Mouse (Mus musculus) cerebellum, postnatal 25 days (tissue): Measurements from ENCODE around the gene D630003M21Rik.

Experiments
- DNase-seq, 2 experiments: peaks; one replicate each; pipeline ENCODE4 v3.0.0; 2021; ENCODE audit warnings: mixed read lengths in 2 of 2

Gene D630003M21Rik

GRCm38 (mm10) chr2:158193611-158194336 lies 35.2 kb downstream of the D630003M21Rik start:
- DNase-seq: no peak

DNA sequence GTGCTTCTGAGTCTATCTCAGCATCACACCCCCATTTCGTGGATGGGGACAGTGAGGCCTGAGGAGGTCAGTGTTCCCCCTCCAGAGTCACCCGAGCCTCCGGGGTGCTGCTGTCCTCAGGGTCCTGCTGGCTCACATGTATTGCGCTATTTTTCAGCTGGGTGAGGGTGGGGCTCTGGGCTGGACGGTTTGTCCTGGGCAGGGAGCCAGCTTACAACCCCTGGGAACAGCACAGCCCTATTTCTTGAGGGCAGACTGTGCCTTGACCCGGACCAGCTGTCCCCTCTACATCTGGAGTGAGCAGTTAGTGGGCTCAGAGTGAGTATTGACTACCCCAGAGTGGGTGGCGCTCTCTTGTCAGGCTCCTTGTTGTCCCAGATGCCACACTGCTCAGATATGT lies 37.9 kb downstream of the D630003M21Rik start:
- DNase-seq: no peak

DNA sequence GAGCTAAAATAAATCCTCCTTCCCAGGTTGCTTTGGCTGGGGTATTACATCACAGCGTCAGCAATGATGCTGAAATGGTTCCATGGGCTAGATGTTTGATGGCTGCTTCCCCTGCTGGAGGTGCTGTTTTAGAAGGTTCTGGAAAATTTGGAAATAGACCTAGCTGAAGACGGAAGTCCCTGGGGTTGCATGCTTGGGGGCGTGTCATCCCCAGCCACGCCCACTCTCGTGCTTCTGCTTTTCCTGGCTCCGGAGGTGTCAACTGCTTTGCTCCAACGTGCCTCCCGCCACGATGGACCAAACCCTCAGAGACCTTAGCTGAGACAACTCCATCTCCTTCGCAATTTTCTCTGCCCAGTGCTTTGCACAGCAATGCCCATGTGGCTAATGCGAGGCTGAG lies 39.6 kb downstream of the D630003M21Rik start:
- DNase-seq: no peak

DNA sequence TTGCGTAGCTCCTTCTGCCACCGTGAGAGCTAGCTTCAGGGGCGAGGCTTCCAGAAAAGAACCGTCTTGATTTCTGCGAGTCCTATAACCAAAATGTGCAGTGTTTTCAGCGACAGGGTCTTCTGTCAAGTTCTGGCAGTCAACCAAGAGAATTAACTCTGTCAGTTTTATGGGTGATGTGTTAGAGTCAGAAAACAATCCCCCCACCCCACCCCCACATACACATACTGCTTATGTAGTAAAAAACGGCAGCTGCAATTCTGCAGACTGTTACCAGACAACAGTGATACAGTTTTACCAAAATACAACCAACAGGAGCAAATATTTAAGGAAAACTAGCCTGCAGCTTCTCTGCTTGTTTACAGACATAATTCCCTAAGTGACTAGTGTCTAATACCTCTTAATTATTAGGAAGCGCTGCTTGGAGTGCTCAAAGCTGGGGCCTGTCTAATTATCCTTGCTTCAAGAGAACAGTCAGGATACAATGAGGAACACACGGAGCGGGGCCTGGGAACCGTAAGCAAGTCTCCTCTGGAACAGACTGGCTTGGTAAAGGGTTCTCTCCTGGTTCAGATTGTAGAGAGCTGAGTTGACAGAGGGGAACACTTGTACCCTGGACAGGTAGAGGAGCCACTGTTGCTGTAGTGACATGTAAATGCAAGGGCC lies 42.7 kb downstream of the D630003M21Rik start:
- DNase-seq: no peak

DNA sequence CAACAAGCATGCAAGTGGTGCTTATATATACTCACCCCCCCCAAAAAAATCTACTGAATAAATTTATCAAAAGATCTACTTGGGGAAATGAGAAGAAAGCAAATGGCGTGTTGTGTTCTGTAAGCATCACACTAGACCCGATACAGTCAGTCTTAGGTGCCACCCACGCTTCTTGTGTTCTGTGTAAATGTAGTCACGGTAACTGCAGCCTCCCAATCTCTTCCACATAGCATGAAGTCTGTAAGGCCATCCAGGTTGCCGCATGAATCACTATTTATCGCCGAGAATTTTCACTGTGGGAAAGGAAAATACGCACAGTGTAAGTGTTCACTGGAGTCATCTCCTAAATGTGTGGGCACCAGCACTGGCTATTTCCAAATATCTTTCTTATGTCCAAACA lies 45.8 kb downstream of the D630003M21Rik start:
- DNase-seq: no peak

GRCm38 (mm10) chr2:158181932-158182331 lies 47.1 kb downstream of the D630003M21Rik start:
- DNase-seq: no peak

- DNase-seq: peak; percentile 51 to 66
Measured at GRCm38 (mm10) chr2:158180797-158181196, 48.2 kb downstream of the D630003M21Rik start.

GRCm38 (mm10) chr2:158179370-158180111 lies 49.5 kb downstream of the D630003M21Rik start:
- peak; percentile 53 to 63 for DNase-seq

- DNase-seq: peak; percentile 34 to 54
Measured at GRCm38 (mm10) chr2:158178696-158179369, 50.2 kb downstream of the D630003M21Rik start.

DNA sequence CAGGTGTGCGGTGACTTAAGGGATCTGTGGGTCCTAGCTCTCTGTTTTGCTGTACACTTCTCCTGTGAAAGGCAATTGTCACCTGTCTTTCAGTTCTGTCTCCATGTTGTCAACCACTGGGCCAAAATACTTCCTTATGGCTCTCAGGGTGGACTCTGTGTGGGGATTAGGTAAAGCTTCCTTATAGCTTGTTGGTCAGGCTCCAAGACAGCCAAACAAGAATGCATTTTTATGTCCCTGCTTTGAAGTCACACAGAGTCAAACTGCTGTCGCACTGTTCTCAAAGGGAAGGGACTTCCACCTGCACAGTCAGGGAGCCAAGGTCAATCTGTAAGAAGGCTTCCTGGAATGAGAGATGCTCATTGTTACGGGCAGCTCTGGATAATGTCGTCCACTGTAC lies 50.9 kb downstream of the D630003M21Rik start:
- DNase-seq: no peak

GRCm38 (mm10) chr2:158177574-158177973 lies 51.4 kb downstream of the D630003M21Rik start:
- DNase-seq: no peak

DNA sequence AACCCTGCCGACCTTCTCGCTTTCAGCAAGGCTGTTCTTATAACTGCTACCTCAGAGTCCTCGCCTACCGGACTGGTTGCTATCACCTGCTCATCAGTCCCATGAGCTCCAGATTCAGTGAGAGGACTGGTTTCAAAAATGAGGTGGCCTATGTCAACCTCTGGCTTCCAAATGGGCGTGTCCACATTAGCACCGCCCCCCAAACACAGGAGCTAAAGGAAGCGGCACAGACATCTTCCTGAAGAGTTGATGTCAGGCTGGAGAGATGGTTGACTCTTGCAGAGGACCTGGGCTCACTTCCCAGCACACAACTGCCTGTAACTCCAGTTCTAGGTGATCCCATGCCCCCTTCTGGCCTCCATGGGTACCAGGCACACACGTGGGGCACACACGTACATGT lies 52.3 kb downstream of the D630003M21Rik start:
- no peak for DNase-seq

- no peak for DNase-seq
Measured at GRCm38 (mm10) chr2:158175433-158175832, 53.6 kb downstream of the D630003M21Rik start.

DNA sequence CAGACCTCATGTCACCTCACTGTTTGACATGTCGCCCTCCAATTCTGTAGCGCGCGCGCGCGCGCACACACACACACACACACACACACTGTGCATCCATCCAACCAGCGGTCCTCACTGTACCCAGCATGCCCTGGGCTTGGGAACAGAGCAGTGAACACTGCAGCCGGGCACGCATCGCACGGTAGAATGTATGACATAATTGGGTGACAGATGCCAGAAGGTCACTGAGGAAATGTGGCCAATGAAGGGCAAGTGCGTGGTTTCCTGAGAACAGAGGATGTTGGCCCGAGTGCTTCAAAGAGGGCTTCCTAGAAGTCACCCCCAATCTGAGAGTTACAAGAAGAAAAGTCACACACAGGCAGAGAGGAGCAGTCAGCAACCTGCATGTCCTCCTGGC lies 54.1 kb downstream of the D630003M21Rik start:
- peak in 1 of 2 experiments; percentile 28 for DNase-seq

DNA sequence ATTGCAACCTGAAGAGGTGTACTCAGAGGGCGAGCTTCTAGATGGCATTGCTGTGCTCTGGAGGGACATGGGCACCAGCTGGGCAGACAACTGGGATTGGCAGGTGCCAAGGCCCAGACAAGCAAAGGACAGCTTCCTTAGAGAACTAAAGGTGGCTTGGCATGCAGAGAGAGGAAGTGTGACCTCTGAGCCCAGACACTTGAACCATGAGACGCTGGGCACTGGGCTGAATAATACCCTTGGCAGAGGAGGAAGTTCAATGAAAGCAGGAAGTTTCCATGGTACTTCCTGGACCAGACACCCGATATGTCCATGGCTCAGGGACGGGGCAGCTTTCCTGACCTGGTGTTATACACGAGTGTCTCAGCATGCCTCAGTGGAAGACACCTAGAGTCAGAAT lies 54.6 kb downstream of the D630003M21Rik start:
- no peak for DNase-seq

DNA sequence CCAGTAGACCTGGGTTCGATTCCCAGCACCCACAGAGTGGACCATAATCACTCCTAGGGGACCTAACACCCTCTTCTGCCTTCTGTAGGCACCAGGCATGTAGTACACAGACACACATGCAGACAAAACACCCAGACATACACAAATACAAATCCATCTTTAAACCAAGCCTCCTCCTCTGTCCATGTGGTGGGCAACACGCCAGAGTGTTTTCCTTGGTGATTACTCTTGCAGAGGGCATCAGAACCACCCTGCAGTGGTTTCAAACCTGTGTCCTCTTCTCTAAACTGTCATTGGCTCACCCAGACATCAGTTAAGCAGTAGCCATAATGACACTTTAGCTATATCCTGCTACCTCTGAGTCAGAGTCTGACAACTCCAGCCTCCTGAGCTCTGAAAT lies 58.6 kb downstream of the D630003M21Rik start:
- no peak for DNase-seq

DNA sequence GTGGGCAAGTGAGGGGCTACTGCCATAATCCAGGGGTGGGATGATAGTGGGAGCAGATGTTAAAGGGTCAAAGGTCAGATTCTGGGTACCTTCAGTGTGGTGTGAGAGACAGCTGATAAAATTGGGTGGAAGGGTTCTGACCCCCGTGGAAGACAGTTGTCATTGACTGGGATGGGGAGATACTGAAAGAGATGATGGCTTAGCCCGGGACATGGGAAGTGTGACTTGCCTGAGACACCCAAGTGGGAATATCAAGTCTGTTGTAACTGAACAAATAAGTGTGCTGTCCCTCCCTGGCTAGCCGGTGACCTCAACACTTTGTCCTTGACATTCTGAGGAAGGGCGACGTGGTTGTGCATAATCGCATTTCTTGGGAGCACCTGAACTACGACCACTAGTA lies 59.3 kb downstream of the D630003M21Rik start:
- no peak for DNase-seq

DNA sequence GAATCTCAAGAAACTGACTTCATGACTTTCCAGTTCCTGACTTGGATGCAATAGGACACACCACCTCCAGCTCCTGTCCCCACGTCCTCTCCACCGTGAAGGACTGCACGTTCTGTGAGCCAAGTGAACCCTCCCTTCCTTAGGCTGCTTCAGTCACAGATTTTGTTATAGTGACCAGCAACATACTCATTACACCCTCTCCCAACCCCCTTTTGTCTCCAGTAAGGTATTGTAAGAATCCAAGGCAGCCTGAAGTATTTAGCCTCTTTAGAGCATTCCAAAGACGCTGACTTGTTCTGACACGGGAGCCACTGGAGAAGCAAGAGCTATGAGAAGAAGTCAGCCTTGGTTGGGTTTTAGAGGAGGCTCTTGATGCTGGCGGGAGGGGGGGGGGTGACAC lies 59.7 kb downstream of the D630003M21Rik start:
- no peak for DNase-seq

GRCm38 (mm10) chr2:158168741-158169211 lies 60.2 kb downstream of the D630003M21Rik start:
- DNase-seq: no peak

DNA sequence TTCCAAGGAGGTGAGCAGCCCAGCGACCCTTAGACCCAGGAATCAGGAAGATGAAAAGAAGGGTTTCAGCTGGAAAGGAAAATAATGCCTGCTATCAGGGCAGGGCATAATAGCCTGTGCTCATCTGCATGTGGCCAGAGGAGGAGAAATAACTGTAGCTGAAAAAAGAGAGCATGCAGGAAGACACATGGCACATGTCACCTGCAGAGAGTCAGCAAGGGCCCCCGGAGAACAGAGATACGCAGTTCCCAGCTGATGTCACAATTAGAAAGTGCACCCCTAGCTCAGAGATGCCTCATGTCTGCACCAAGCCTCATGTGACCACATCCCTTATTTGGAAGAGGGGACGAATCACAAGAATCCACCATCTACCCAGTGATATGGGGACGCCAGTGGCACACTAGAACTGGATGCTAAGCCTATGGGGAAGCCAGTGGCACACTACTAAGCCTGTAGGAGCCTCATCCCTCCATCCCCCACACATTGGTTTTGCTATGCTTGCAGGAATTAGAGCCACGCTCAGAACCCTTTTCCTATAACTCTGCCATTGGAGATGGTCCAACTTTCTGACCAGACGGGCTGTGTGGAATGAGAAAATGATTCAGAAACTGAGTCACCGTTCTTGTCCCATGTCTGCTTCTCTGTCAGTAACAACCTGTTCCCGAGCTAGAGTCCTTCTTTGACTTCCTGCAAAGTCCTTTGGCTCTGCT lies 61.4 kb downstream of the D630003M21Rik start:
- no peak for DNase-seq

- DNase-seq: no peak
Measured at GRCm38 (mm10) chr2:158166628-158167027, 62.4 kb downstream of the D630003M21Rik start.

DNA sequence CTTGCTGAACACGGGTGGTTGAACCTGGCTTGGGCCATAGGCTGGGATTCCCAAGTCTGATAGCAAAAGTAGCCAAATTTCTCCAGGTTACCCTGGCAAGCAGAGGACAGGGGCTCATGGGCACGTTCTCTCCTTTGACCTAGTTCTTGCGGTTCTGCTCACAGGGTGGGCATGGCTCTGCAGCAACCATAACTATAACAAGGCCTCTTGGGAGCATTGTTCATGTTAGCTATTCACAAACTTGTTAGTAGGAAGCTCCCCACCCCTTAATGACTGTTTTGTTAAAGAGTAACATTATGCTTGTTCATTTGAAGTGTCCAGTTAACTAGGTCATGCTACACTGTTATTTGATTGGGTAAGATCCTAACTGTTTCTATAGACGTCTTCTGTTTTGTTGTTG lies 63.2 kb downstream of the D630003M21Rik start:
- DNase-seq: no peak
